Mouse (Mus musculus) Muller cell, postnatal 12 days (primary cell): ENCODE measurements at regions not wholly inside any gene's neighbourhood (a gene's known extent, or its start where the extent isn't known, plus 50 kb on each side); places are given as distances from the start of the nearest gene placed in this dataset.

Source experiments
- DNase-seq: peaks from one replicate; pipeline ENCODE4 v3.0.0-alpha.2; 2015; ENCODE audit errors: inconsistent ontology term

DNA sequence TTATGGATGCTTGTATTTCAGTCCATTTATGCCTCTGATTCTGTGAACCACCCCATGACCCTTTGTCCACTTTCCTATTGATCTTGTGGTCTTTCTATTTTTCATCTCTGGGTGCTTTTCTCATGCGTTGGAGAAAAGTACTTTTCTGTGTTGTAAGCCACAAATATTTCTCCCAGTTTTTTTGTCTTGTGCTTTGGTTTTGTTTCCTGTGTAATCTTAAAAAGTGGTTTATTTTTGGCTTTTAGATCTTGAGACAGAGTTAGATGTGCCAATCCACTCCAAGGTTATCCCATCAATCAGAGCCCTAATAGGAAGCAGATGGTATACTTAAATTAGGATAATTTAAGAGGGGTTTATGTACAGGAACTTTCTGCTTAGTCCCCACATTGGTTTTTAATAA is 50.0 kb upstream of the Slc22a23 start:
- no peak for DNase-seq
